Mouse (Mus musculus) layer of hippocampus, adult 9-10 months (tissue): Measurements from ENCODE around the gene Itpkc.

Experiments used
- DNase-seq: peaks from one replicate; pipeline ENCODE4 v3.0.0; 2022; ENCODE audit warnings: low spot score

The Itpkc gene

DNA sequence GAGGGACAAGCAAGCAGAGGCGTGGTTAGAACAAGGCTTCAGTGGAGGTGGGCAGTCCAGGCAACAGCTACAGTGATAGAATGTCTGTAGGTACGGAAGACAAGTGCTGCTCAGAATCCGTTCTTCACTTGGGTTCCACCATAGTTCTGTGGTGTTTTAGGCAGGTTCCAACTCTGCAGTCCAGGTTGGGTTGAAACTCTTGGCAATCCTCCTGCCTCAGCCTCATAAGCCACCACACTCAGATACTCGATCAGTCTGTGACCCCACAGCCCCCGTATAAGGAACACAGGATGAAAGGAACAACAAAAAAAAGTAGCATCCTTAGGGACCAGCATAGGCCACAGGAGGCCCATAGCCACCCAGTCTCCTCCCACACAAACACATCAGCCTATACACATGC, 36.0 kb downstream of the Itpkc start:
- no peak for DNase-seq

DNA sequence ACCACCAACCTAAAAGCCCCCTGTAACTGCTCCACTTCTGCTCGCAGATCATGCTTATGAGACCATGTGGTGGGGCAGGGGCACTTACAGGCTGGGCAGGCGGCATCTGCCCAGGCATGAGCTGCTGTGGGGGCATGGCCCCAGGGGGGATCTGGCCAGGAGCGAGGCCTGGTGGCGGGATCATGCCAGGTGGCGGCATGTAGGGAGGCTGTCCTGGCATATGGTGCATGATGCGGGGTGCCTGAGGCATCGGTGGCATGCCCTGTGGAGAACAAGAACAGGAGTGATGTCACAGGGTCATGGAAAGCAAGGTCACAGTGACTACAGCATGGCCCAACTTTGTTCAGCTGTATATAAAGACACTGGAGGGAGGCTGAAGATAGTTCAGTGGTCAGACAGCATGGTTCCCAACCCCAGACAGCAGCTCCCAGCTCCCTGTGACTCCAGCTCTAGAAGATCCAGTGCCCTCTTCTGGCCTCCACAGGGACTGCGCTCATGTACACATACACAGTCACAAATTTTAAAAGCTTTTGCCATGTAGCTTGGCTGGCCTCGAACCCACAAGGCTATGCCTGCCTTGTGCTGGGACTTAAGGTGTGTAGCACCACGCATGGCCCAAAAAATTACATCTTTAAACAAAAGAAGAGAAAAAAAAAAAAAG, 39.1 kb downstream of the Itpkc start:
- DNase-seq: no peak

DNA sequence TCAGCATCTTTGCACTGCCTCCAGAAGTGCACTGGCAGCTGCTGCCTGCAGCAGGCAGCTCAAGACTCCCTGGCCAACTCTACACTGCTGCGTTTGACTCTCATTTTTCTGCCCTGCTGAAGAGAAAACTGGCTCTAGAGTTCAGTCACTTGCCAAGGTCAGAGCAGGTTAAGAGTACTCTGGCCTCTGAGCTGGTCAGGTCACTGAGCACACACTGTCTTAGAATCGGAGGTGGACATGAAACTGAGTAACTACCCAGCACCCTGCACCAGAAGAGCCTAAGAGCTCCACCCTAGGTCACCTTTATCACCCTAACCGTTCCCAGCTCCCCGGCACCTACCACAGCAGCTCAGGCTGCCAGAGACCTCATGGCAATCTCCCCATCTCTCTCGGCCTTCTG, 42.5 kb downstream of the Itpkc start:
- no peak for DNase-seq

DNA sequence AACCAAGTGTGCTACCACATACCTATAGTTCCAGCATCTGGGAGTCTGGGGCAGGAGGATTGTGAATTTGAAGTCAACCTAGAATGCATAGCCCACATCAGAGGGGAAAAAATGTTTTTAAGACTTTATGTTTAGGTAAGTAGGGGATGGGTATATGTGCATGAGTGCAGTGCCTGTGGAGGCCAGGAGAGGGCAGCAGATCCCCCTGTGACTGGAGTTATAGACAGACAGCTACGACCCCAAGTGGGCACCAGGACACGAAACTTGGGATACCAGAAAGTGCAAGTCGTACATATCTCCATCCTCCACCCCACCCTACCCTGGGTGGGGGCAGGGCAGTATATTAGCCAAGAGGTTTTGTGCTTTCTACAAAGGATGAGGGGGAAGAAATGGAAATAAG, 43.5 kb downstream of the Itpkc start:
- DNase-seq: no peak

DNA sequence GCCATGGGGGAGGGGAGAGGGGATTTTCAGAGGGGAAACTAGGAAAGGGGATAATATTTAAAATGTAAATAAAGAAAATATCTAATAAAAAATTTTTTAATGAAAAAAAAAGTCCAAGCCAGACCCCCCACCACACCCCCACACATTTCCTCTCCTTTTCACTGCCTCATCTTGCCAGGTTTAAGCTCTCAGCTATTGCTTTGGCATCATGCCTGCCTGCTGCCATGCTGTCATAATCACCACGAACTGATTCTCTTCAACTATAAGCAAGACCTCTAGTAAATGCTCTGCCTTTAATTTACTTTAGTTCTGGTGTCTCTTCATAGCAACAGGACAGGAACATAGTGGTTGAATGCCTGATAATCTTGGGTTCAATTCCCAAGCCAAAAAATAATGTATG, 46.0 kb downstream of the Itpkc start:
- no peak for DNase-seq

DNA sequence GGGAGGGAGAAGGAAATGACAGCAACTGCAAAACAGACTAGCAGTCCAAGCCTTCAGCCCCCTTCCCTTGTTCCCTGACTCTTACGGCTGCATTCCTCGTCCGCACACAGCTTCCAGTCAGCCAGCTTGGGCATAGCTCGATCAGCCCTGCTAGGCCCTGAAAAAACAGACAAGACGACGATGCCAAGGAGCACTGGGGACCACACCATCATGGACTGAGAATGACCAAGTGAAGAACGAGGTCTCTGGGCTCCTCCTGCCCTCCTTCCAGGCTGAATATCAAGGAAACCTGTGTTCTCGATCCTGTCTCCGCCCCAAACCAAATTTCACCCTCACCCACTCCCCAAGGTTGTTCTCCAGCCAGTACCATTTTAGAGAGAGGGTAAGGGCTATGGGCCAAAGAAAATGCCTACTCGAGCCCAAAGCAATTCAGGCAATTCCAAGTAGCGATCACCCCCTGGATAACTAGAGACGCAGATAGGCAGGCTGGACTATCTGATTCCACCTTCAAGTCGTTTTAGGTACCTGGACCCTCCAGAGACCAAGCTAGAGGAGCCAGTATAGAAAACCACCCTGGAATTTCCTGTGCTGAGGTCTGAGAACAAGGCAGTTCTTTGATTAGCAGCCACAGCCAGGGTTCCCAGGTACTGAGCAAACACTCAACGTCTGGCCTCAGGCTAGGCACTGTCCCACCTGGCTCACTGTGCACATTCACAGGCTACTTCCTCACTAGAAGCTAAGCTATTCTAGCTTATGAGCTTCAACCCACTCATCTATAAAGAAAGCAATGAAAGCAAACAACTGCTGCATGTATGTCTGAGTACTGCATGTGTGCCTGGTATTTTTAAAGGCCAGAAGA, 47.4 kb downstream of the Itpkc start, which contains the start of the genes Gm21983 and Mia:
Gm21983 (minus strand) TSS at position 250 of the 859 bp plus-strand sequence.
Mia (minus strand) TSS at position 321 of the 859 bp plus-strand sequence.
- DNase-seq: no peak

DNA sequence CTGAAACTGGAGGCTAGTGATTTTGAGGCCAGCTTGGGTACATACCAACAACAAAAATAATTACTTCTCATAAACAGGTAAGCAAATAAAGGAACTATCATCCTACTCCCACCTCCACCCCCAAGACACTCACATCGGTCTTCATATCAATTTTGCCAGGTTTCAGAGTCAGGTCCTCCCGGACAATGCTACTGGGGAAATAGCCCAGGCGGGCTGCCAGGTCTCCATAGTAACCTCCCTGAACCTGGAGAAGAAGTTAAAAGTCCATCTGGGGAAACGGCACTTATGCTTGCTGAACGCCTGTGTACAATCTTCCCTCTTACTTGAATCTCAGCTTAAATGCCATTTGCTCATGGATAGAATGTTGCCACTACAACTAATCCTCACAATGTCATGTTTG, 48.4 kb downstream of the Itpkc start:
- no peak for DNase-seq

DNA sequence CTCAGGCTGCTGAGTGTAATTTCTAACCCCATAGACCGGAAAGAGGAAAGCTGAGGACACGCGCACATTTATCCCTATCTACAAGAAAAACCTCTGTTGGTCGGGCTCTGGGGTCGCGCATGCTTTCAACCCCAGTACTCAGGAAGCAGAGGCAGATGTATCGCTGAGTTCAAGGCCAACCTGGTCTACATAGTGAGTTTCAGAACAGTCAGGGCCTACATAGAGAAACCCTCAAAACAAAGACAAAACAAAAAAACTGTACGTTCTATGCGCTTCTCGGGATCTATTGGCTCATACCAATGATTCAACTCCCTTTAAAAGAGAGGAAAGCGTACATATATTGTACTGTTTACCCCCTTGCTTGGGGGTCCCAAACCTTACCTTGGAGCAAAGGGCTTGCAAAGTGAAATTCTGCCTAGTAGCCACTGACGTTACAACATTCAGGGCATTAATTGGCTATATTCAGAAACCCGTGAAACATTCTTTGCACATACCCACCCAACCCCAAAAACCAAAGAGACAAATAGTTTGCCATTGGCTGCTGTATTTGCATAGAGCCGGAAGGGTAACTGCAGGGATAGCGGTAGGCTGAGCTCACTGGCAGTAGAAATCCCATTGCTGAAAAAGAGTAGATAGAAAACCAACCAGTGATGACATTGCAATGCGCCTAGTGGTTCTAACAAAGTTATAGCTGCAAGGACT, 49.1 kb downstream of the Itpkc start:
- no peak for DNase-seq

DNA sequence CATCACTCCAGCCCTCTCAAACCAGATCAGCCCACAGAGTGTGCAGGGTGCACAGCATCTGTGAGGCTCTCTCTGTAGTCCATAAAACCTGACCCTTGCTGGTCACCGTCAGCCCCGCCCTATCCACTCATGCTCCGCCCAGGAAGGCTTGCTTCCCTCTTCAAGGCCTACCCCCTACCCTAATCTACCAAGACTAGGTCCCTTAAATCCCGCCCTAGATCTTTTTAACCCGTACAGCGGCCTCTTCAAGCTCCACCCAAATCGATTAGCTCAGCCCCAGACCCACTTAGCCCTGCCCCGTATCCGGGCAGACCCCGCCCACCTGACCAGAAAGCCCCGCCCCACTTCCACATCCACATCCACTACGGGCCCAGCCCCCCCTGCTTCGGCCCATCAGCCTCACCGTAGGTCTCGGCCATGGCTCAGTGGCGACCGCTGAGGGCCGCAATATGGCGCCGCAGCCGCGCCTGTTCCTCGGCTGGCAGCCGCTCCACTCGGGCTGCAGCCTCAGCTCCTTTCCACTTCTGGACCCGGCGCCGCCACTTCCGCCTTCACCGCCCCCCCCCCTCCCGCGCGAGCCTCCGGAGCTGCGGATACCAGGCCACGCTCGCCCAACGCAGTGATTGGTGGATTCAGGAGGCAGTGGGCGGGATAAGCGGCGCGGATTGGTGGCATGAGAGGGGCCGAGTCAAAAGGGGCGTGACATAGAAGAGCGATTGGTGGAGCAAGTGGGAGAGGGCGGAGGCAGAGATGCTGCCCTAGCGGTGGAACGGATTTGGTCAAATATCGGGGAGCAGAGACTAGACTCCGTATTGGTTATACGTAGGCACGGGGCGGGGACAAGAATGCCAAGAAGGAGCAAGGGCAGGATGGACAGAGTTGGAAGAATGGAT, 49.9 kb downstream of the Itpkc start, which contains the start of gene Rab4b:
Rab4b (minus strand) TSS at position 573 of the 893 bp plus-strand sequence.
- peak; percentile 99 for DNase-seq

DNA sequence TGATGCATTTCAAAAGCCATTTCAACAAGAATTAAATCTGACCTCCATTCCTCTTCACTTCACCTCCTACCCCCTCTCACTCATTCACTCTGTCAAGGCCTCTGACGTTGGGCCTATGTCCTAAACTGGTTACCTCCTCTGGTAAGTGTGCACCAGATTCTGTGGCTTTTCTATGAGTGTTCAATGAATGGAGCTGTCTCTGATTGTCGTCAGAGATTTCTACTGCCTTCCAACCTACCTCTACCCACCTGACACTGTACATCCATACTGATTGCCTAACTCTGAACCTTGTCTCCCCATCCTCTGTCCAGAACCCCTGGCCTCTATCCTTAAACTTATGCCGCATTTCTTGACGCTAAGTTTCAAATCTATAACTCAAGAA, 50.5 kb downstream of the Itpkc start:
- no peak for DNase-seq

DNA sequence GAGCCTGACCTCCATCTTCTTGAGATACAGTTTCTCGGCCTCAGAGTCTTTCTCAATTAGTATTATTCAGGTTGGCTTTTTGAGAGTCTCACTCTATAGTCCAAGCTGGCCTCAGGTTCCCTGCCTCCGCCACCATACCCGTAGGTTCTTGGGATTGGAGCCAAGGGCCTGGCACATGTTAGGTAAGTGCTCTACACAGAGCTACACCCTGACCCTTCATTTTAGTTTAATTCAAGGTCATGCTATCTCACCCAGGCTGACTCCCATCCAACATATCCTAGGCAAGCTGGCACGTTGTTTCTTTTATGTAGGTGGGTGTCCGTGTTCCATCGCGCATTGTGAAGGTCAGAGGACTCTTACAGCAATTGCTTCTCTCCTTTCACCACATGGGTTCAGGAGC, 53.6 kb downstream of the Itpkc start:
- DNase-seq: no peak

DNA sequence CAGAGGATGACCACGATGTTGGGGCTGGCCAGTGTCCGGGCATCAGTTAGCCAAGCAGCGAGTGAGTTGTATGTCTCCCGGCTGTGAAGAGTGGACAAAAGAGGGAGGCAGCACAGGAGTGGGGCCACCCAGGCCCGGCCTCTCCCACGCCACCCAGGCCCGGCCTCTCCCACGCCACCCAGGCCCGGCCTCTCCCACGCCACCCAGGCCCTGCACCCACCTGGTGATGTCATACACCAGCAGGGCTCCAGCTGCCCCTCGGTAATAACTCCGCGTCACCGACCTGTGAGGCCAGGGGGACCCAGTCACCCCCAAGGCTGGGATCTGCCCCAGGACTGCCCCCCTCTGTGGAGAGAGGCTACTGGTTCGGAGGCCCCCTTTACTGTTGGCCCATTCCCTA, 54.0 kb downstream of the Itpkc start:
- no peak for DNase-seq

DNA sequence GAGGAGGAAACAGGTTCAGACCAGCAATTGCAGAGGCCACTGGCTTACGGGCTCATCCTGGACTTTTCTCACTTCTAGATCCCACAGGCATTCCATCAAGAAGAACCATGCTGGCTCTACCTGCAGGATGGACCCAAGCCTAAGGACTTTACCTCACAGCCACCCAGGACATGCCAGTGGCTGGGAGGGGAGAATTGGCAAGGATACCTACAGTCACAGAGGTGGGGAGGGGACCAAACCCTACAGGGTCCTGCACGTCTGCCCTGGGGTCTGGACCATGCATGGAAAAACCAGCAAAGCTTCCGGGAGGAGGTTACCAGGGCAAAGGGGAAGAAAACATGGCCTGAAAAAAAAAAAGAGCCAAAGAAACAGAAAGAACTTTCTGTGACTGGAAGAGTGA, 57.5 kb downstream of the Itpkc start:
- DNase-seq: no peak

DNA sequence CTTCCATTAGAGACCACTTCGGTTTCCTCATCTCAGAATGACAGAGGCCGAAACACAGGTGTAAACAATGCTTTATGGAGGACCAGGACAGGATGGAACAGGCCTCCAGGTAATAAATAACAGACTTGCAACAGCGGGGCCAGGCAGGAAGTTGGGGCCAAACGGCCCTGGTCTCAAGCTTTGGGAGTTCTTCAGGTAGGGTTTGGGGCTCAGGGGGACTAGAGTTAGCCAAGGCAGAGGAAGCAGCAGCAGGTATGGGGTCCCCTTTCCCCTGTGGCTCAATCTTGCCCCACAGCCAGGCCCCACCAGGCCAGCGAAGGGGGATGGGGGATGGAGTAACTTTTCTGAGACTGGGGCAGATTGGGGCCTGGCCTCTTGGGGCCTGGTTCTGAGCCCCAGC, 60.1 kb downstream of the Itpkc start:
- no peak for DNase-seq

DNA sequence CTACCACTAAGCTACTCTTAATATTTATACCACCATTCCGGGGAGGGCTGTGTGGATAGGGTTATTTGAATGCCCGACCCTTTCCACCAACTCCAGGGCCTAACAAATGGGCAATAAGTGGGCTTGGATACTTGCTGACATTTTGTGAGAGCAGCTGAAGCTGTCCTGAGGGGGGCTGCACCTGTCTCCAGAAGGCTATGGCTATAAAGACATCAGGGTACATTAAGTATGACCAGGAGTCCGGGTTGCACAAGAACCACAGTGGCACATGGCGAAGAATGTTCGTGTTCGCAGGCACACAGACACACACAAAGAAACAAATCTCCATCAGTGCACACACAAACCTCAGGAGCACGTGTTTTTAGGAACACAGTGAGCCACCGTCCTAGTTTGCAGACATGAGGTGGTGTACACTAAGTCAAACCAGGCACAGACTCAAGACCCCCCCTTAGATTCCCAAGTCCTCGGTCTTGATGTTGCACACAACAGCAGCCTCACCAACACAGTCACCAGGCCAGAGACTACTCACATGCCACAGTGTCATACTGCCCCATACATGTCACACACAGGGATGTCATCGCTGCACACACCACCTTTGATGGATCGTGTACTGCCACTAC, 60.9 kb downstream of the Itpkc start:
- DNase-seq: no peak

DNA sequence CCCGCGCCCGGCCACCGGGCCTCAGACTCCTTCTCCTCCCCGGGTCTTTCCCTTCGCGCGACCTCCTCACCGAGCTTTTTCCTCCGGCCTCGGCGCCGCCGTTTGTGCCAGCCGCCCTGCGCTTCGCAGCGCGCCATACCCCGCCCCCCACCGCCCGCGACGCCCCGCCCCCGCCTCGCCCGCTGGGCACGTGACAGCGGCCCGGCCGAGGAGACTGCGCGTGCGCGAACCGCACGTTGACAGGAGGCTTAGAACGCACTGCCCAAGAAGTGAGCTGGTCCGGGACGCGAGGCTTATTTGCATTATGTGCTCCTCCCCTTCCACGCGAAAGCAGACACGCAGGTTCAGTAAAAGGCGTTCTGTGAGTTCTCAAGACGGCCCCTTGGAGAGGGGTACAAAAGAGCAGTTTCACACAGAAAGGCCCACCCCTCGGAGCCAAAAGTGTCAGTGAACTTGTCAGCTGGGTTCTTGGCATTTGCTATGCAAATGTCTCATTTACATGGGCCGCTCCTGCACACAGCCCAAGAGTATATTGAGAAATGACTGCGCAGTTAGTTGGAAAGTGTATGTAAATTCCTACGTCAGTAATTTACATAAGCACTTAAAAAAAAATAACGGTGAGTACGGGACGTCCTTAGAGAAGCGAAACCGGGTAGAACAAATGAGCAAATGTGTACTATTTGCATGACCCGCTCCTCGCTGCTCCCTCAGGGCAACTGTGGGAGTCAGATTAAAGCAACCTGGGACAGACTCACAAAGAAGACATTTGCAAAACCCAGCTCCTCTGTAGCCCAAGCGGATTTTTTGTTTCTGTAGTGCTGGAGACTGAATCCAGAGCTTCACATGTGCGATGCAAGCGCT, 61.6 kb downstream of the Itpkc start, which contains the start of gene Egln2:
Egln2 (minus strand) TSS at position 189 of the 861 bp plus-strand sequence.
- peak; percentile 84 for DNase-seq

DNA sequence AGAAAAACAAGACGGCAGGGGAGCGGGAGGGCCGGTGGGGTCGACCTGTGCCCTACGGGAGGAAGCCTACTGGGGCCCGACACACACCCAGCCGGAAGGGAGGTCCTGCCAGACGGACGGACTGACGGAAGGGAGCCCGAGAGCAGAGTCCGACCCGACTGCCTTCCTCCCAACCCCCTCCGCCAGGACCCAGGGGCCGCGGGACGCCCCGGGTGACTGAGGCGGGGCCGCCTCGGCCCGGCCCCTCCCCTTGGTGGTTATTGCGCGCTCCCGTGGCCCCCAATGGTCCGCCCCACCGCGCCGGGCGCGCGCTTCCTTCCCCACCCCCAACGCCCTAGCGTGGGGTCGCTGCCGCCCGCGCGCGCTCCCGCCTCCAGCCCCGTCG, 62.2 kb downstream of the Itpkc start:
- no peak for DNase-seq

DNA sequence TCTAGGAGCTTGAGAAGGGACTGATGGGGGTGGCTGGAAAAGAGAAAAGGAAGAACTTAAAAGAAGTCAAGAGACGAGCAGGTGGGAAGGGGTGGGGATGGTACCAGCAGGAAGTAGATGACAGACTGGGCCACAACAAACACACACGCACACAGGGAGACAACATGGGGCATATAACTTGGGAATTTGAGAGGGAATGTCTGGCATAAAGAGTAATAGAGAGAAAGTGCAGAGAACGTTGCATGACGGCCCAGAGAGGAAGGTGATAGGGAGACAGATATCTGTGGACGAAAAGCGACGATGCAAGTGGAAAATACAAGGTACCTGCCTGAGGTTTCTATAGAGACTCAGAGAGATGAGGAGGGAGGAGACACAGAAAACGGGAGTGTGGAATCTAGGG, 62.8 kb downstream of the Itpkc start:
- DNase-seq: no peak

DNA sequence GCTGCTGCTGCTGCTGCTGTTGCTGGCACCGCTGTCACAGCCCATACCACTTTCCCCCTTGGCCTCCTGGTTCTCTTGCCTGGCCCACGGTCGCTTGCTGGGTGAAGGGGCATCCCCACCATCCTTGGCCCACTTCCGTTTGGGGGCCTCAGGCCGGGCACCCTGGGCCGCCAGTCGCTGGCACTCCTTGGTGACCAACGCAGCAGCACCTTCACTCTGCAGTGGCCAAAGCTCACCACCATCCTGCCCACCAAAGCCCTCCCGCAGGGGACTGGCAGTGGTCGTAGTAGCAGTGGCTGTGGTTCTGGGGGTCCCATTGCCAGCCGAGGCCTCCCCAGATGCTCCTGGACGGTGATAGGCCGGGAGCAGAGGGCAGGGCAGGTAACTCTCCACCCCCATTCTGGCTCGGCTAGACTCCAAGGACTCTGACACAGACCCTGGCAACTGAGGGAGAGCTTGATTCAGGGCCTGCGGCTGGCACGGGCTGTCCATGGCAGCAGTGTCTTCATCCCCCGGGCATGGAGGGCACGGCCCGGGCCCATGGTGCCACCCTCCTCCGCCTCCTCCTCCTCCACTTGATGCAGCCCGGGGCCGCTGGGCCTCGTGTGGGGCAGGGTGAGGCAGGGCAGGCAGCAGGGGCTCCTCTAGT, 63.3 kb downstream of the Itpkc start:
- no peak for DNase-seq
